Mouse (Mus musculus) layer of hippocampus, adult 8-10 months (tissue): ENCODE data around the gene Anxa11. TPM values are rescaled to one million over a fixed set of nuclear protein-coding genes. Genes with fewer than 3 reads are reported as not detected.
"Not testable (repeated sequence)": the region's sequence is repeated elsewhere in the genome, so short reads cannot be mapped to it uniquely, and the experiment has no call there.

Source experiments
- DNase-seq, 2 experiments: peaks; one replicate each; pipeline ENCODE4 v3.0.0; 2022; ENCODE audit warnings: low spot score in 2 of 2
- microRNA-seq, 2 experiments: library from miRNA; unstranded; fragments of <30 nt; microRNA quantifications; one replicate each; pipeline ENCODE4 v1.2.0; 2022
- total RNA-seq, 4 experiments: library from RNA; stranded (reverse); gene quantifications; 2 replicates each; pipeline ENCODE4 v1.2.4; 2022

Gene Anxa11
- total RNA-seq, 4 experiments from 2014 or later, result 72.8 to 81.2 (median 75.5) TPM

DNA sequence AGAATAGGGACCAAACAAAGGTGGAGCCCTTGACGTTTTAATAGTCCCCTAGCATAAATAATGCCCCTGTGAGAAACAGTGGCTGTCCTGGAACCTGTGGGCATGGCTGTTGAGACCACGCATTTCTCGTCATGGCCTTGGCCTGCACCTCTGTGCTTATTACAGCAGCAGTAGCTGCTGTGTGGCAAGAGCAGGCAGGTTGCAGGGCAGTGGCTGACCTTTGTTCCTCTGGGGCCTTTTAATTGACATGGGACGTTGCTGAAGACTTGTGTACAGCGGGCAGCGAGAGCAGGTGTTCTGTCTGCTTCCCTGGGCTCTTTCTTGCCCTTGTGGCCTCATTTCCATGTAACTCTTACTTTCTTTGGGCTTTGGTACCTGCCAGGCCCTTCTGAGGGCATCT is 25.9 kb downstream of the Anxa11 start:
- no peak for DNase-seq

DNA sequence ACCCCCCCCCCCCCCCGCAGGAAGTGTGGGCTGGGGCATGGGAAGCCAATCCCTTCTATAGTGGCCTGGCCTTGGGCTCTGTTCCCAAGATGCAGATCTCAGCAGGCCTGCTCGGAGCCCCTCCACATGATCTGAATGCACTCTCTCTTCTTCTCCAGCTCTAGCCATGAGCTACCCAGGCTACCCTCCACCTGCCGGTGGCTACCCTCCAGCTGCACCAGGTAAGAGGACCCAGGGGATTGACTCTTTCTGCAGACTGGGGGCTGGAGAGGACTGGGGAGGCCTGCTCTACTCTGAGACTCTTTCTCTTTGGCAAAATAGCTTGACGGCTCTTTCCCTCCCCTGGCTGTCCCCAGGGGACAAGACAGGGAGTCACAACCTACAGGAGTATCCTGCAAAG is 26.8 kb downstream of the Anxa11 start:
- no peak for DNase-seq

DNA sequence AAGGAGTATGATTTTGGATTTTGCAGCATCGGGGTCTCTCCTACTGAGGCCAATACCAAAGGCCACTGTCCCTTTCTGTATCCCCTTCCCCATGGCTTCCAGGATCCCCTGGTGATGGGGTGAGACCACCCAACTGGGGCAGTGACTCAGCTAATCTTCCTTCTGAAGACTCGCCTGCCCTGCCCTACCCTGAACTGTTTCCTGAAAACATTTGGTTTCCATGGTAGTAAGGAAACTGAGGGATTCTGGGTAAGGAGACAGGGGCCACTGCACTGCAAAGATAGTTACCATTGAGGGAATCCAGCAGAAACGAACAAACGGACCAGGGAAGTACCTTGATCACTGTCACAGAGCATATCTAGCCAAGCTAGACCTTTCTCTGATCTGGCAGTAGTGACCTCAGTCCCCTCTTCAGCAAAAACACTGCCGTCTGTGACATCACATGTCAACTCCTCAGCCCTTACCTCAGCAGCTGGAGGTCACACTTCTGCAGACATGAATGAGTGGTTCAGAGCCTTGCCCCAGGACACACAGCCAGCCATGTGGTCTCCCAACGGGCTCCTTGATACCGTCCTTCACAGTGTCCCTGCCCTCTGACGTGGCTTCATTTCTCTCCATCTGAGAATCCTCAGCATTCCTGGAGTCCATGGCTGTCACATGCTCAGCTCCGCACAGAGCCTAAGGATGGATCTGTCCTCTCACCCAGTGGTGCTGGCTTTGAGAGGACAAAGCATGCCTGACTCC is 27.4 kb downstream of the Anxa11 start:
- no peak for DNase-seq

DNA sequence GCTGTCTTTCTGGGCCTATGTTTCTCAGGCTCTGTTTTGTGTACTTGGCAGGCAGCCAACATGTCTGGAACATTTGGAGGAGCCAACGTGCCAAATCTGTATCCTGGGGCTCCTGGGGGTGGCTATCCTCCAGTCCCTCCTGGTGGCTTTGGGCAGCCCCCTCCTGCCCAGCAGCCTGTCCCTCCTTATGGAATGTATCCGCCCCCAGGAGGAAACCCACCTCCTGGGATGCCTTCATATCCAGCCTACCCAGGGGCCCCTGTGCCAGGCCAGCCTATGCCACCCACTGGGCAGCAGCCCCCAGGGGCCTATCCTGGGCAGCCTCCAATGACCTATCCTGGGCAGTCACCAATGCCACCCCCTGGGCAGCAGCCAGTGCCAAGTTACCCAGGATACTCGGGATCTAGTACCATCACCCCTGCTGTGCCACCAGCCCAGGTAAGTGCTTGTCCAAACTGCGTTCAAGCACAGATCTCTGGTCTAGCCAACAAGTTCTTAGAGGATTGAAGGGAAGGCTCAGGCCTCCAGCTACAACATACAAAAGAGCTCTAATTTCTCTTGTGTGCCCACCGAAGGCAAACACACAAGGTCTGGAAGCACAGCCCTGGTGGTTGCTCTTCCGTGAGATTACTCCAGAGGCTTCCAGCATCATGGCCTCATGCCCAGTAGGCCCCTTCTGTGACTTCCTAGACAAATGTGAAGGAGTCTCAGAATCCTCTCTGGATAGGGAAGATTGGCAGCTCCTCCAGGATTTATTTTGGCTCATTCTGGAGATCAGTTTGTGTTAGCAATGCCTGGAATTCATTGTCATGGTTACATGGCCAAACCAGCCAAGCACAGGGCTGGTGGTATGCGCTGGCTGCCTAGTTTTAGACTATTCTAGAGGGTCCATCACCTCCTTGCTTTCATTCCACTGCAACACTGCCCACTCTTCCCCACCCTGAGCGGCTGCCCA is 30.8 kb downstream of the Anxa11 start:
- DNase-seq, result peak; percentile 53 to 63

DNA sequence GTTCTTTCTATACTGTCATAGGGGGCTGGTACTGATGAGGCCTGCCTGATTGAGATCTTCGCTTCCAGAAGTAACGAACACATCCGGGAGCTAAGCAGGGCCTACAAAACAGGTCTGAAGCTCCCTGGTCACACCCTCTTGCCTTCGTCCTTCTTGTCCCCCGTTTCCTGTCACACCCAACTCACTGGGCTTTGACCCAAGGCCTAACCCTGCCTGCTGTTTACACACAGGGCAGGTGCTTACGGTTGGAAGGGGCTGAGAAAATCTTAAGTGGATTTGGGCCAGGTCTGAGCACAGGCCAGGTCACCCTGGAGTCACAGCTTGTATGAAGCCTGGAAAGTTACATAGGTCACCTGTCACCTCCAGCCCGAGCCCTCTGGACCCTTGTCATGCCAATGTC is 34.7 kb downstream of the Anxa11 start:
- DNase-seq, result not testable (repeated sequence)

DNA sequence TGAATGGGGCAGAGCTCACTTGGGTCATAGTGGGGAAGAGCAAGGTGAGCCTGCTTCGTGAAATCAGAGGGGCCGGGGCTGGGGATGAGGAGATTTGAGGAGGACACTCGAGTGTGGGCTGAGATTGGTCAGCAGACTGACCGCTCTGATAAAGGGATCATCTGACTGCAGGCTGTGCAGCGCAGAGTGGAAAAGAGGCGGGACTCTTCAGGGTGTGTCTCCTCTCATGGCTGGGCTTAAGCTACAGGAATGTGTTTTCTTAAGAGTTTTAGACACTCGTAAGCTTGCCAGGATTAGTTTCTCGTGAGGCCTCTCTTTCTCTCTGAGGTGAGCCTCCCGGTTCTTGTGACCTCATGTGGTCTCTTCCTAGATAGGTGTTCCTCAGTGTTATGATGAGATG is 39.8 kb downstream of the Anxa11 start:
- DNase-seq, result not testable (repeated sequence)

DNA sequence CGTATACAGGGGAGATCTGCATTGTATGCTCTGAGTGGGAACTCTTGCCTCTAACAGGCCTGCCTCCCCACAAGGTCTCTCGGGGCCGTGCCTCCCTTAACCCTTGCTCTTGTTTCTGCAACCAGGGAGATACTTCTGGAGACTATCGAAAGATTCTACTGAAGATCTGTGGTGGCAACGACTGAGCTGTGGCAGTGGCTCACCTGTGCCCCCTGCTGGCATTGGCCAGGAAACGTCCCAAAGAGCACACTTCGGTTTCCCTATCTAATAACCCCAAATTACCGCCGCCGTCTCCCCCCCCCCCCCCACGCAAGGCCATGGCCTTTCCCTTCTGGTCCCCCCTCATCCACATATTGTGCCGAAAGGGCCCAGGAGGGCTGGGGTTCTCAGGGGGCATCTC is 43.9 kb downstream of the Anxa11 start:
- DNase-seq, result not testable (repeated sequence)

DNA sequence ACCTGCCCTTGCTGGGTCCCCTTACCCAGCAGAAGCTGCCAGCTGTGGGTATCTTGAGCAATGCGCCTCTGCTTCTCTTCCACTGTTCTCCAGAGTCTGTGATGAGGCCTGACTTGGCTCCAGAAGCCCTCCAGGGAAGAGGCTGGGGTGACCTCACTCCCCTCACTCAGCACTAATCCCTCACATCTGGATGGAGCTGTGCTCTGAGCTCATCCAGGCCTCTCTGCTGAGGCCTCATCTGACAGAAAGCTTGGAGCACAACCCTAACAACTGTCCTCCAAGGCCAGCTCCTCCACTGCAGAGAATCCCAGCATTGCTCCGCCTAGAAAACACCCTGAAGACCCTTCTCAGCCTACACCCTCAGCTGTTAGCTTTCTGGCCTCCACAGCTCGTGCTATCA is 52.6 kb downstream of the Anxa11 start:
- not testable (repeated sequence) for DNase-seq

DNA sequence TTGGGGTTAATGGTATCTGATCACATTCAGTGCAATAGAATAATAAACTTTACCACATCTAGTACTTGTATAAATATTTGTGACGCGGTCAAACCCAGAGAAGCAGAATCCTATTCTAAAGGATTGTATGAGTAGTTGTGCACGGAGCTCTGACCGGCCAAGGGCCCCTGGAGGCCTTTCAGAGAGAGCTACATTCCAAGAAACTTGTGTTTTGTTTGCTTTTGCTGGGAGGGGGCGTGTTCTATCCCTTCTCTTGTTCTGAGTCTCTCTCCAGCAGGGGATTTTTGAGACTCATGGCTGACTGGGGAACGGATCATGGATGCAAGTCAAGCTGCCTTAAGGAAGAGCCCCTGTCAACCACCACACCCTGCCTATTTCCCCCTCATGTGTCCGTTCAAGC is 53.7 kb downstream of the Anxa11 start:
- DNase-seq, result not testable (repeated sequence)

DNA sequence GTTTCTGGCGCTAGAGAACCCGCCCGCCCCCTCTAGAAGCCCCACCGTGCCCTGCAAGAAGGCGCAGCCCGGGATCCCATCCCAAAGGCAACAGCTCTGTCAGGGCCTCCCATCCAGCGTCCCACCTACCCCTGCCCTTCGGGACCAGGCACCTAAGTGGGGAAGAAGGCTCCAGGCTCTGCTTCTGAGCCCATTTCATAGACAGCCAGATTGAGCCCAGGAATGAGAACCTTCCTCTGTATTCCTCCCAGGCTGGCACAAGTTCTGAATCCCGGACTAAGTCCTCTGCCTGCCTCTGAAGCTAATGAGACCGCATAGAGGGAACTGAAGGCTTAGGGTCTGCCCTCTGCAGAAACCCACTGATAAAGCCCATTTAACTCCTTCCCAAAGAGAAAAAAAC is 61.0 kb downstream of the Anxa11 start, which contains the start of gene Plac9a:
Gene Plac9a (minus strand): TSS at position 101 of the 400 bp plus-strand sequence.
- not testable (repeated sequence) for DNase-seq

DNA sequence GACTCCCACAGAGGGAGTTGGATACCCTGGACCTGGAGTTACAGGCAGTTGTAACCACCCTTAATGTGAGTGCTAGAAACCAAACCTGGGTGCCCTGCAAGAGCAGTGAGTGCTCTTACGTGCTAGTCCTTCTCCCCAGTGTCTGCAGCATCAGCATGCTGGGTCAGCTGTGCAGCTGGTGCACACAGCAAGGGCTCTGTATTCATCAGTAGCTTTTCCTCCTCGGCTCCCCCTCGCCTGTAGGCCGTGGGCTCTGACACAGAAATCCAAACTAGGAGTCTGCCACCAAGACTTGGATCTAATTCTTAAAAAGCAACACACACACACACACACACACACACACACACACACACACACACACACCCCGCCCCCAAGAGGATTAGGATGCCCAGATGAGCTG is 63.3 kb downstream of the Anxa11 start:
- DNase-seq, result peak in 1 of 2 experiments; percentile 1

DNA sequence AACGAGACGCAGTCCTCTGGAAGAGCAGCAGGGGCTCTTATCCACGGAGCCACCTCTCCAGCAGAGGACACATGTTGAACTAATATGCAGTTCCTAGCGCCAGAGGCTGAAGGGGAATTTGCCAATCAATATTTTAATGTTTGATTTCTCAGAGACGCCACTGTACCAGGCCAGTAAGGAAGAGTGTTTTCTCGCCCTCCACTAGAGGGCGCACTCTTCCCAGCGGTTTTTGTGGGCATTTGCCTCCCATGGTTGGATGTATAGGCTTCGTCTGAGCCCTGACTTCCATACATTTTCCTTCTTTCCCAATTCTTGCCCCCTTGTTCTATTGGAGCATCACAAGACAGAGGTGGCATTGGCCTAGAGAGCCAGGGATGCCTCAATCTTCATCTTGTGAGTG is 65.3 kb downstream of the Anxa11 start:
- DNase-seq, result not testable (repeated sequence)

DNA sequence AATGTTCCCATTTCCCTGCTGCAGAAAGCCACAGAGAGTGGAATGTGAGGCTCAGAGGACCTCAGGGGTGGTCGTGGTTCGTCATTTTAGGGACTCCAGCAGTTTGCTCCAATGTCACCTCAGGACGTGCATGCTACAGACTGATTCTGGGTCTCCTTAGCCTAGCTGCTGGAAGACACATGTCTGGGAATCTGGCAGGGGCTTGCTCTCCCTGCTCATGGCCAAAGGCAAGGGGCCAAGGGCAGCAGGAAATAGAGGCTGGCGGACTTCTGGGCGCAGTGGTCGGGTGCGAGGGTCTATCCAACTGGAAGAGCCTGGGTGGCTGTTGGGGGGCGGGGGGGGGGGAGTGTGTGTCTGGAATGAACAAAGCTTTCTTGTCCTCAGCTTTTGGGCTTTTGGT is 67.0 kb downstream of the Anxa11 start:
- not testable (repeated sequence) for DNase-seq

DNA sequence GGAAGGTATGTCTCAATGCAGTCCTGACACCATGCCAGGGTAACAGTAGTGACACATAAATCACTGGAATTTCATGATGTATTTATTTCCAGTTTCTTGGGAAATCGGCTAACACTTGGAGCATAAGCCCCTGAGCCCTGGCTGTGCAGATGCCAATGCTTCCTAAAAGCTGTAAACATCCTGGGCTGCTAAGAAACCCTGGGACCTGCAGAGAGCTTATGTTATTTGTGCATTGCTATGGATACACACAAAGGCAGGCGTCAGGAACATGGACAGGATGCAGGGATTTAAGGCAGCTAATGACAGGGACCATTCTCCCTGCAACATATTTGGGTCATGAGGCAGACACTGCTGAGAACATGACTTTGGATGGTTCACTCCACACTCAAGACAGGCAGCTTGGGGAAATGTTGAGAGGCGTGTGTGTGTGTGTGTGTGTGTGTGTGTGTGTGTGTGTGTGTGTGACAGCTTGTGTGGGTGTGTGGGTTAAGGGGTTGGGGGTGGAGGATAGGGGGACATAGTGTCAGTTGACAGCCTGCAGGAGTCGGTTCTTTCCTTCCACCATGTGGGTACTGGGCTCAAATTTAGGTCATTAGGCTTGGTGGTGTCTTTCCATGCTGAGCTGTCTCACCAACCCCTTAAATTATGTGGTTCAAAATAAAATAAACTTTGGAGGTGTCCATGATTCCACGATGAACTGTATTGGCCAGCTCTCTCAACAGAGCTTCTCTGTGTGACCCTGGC is 76.6 kb downstream of the Anxa11 start:
- DNase-seq, result not testable (repeated sequence)

DNA sequence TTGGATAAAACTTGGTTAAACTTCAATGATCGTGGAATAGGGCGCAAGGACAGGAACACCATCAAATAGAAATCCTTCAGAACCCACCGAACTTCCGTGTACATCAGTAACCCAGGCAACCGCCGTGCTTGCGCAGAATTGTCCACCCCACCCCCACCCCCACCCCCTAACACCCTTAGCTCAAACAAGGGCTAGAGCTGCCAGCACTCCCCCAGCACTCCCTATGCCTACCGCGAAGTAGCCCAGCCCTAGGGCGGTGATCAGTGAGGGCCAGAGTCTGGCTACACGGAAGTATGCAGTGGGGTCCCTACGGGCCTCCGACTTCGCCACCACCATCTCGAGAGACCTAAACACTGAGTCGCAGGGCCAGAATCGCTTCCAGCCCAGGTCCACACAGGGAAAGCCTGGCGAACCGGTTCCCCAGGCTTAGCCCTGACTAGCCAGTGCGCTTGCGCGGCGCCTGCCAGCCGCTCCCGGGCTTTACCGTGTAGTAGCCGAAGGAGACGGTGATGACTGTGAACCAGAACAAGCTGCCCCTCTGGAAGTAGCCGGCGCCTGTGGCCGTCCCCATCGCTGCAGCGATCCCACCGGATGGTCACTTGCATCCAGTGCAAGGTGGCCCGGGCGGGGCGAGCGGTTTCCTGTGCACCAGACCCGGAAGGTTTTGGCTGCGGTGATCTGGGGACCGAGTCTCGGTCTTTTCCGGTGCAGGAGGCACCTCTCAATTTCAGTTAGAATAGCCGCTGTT is 85.0 kb downstream of the Anxa11 start:
- not testable (repeated sequence) for DNase-seq

DNA sequence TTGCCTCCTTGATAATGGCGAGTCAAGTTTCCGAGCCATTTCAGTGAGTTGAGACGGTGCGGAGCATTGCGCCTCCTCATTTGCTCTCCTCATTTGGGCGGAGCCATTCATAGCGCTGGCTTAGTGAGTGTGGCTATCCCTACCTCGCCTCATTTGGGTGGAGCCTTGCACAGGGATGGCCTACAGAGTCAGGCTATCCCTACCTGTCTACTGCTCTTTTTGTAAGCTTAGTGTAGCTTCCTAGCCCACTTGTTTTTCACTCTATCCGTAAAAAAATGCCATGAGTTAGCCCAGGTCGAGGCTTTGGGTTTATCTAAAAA is 85.6 kb downstream of the Anxa11 start, which contains the start of gene Tmem254a:
Gene Tmem254a (minus strand): TSS at position 111 of the 320 bp plus-strand sequence.
- DNase-seq, result not testable (repeated sequence)

Small RNA genes within 50 kb of the gene (microRNA-seq; reads per million reads assigned to microRNA genes)
- 0 reads per million in 2 experiments for gene Gm23701

Other genes with a start within 250 kb of the Anxa11 start
- 10 to 100 TPM; 25.5 to 30.6 (median 27.9) TPM for gene Ppif, start 148.0 kb upstream of the Anxa11 start, total RNA-seq
- gene Zcchc24, start 73.1 kb upstream of the Anxa11 start, total RNA-seq, result 10 to 100 TPM; 60.5 to 69.2 (median 63.8) TPM
- gene Plac9a, start 60.9 kb downstream of the Anxa11 start, total RNA-seq, result not detected
- 10 to 100 TPM in 1 of 4 experiments, 1 to 10 TPM in 3; 5.0 to 12.0 (median 5.8) TPM for gene Tmem254a, start 85.5 kb downstream of the Anxa11 start, total RNA-seq
- gene Cphx1, start 96.1 kb downstream of the Anxa11 start, total RNA-seq, result not detected
- gene Duxbl1, start 136.4 kb downstream of the Anxa11 start, total RNA-seq, result 1 to 10 TPM in 2 of 4 experiments, under 1 TPM in 1, not detected in 1; 0.45 to 1.3 (median 1.2) TPM
- gene Gm9780, start 200.6 kb downstream of the Anxa11 start, total RNA-seq, result 1 to 10 TPM; 1.0 to 4.5 (median 2.6) TPM
- 10 to 100 TPM; 26.6 to 33.5 (median 30.2) TPM for gene Tmem254c, start 225.2 kb downstream of the Anxa11 start, total RNA-seq
- not detected for gene Cphx2, start 239.4 kb downstream of the Anxa11 start, total RNA-seq
- not detected for gene Cphx3, start 240.1 kb downstream of the Anxa11 start, total RNA-seq